Mouse (Mus musculus): ENCODE results near the gene Slc37a3. TPM values are rescaled to one million over a fixed set of nuclear protein-coding genes. Genes with fewer than 3 reads are reported as not detected.
A peak's percentile ranks its signal among the peaks of the same experiment; 100 is the strongest.

Slc37a3 gene
- 9.1 and 13.2 TPM in 2 replicates for polyA plus RNA-seq (2012; rRNA removed)

- H3K4me3 ChIP-seq (ENCODE audit: low read depth, low read length), result peak within 1 kb of the TSS; percentile 99
Observed at GRCm38 (mm10) chr6:39377311-39377827, at the start of gene Slc37a3. Slc37a3 (minus strand) TSS chr6:39377675.

GRCm38 (mm10) chr6:39426725-39427124, 49.2 kb upstream of the Slc37a3 start:
- Histone ChIP-seq H3K27ac (ENCODE audit: insufficient read depth, low read depth, low read length) (peak overlapping the region; percentile 83), H3K4me3 (ENCODE audit: low read depth, low read length) (no peak overlapping the region), H3K36me3 (ENCODE audit: control insufficient read depth, insufficient read depth, low read length) (no peaks in the 10 kb centered on the region), H3K4me1 (ENCODE audit: control insufficient read depth, insufficient read depth, insufficient read length, low read length) (peaks cover 18% of the 10 kb centered on the region; the same call in 1 of the 2 replicates), H3K27me3 (ENCODE audit: control insufficient read depth, insufficient read depth, low read length) (no peaks in the 10 kb centered on the region)
- WGBS, result 60% methylated on average over 4 of the region's 4 CpGs
- TF ChIP-seq POLR2A (IDR thresholded peaks at IDR 0.05; ENCODE audit: low read depth, low read length), result no peak
- TF ChIP-seq CTCF (IDR thresholded peaks at IDR 0.05; ENCODE audit: extremely low read depth, insufficient read length, insufficient replicate concordance, low read depth, low read length), result no peak

More at GRCm38 (mm10) chr6:39377311-39377827, at the start of gene Slc37a3:
- H3K27ac ChIP-seq (ENCODE audit: insufficient read depth, low read depth, low read length), result no peak within 1 kb of the TSS
- under 1% methylated on average over 43 of the region's 43 CpGs for WGBS
- peaks cover 5% of the 10 kb centered on the region for H3K4me1 ChIP-seq (ENCODE audit: control insufficient read depth, insufficient read depth, insufficient read length, low read length)
- H3K36me3 ChIP-seq (ENCODE audit: control insufficient read depth, insufficient read depth, low read length), result no peaks in the 10 kb centered on the region
- H3K27me3 ChIP-seq (ENCODE audit: control insufficient read depth, insufficient read depth, low read length), result no peaks in the 10 kb centered on the region
- TF ChIP-seq POLR2A (IDR thresholded peaks at IDR 0.05; ENCODE audit: low read depth, low read length) (peak; percentile 72), CTCF (IDR thresholded peaks at IDR 0.05; ENCODE audit: extremely low read depth, insufficient read length, insufficient replicate concordance, low read depth, low read length) (no peak)

GRCm38 (mm10) chr6:39425181-39425580, 47.7 kb upstream of the Slc37a3 start:
- WGBS, result 26% methylated on average over 2 of the region's 2 CpGs
- H3K4me3 ChIP-seq (ENCODE audit: low read depth, low read length), result no peak overlapping the region
- H3K27ac ChIP-seq (ENCODE audit: insufficient read depth, low read depth, low read length), result peak overlapping the region; percentile 66
- H3K4me1 ChIP-seq (ENCODE audit: control insufficient read depth, insufficient read depth, insufficient read length, low read length), result peaks cover 24% of the 10 kb centered on the region; the same call in 1 of the 2 replicates
- H3K27me3 ChIP-seq (ENCODE audit: control insufficient read depth, insufficient read depth, low read length), result no peaks in the 10 kb centered on the region
- no peak for TF ChIP-seq POLR2A (IDR thresholded peaks at IDR 0.05; ENCODE audit: low read depth, low read length)
- TF ChIP-seq CTCF (IDR thresholded peaks at IDR 0.05; ENCODE audit: extremely low read depth, insufficient read length, insufficient replicate concordance, low read depth, low read length), result no peak
- H3K36me3 ChIP-seq (ENCODE audit: control insufficient read depth, insufficient read depth, low read length), result no peaks in the 10 kb centered on the region

GRCm38 (mm10) chr6:39423686-39424085, 46.2 kb upstream of the Slc37a3 start:
- TF ChIP-seq CTCF (IDR thresholded peaks at IDR 0.05; ENCODE audit: extremely low read depth, insufficient read length, insufficient replicate concordance, low read depth, low read length) (no peak), POLR2A (IDR thresholded peaks at IDR 0.05; ENCODE audit: low read depth, low read length) (no peak)
- Histone ChIP-seq H3K4me1 (ENCODE audit: control insufficient read depth, insufficient read depth, insufficient read length, low read length) (peaks cover 18% of the 10 kb centered on the region; the same call in 1 of the 2 replicates), H3K4me3 (ENCODE audit: low read depth, low read length) (no peak overlapping the region), H3K36me3 (ENCODE audit: control insufficient read depth, insufficient read depth, low read length) (no peaks in the 10 kb centered on the region), H3K27me3 (ENCODE audit: control insufficient read depth, insufficient read depth, low read length) (no peaks in the 10 kb centered on the region), H3K27ac (ENCODE audit: insufficient read depth, low read depth, low read length) (no peak overlapping the region)
- 87% methylated on average over 7 of the region's 7 CpGs for WGBS

GRCm38 (mm10) chr6:39423130-39423551, 45.7 kb upstream of the Slc37a3 start:
- H3K27ac ChIP-seq (ENCODE audit: insufficient read depth, low read depth, low read length), result no peak overlapping the region; the same call in 1 of the 2 replicates
- 51% methylated on average over 6 of the region's 6 CpGs for WGBS

GRCm38 (mm10) chr6:39420867-39421266, 43.4 kb upstream of the Slc37a3 start:
- 52% methylated on average over 4 of the region's 4 CpGs for WGBS
- Histone ChIP-seq H3K4me3 (ENCODE audit: low read depth, low read length) (no peak overlapping the region; the same call in 1 of the 2 replicates), H3K4me1 (ENCODE audit: control insufficient read depth, insufficient read depth, insufficient read length, low read length) (peaks cover 9% of the 10 kb centered on the region; the same call in 1 of the 2 replicates), H3K27ac (ENCODE audit: insufficient read depth, low read depth, low read length) (peak overlapping the region; percentile 83; the same call in 1 of the 2 replicates), H3K36me3 (ENCODE audit: control insufficient read depth, insufficient read depth, low read length) (no peaks in the 10 kb centered on the region), H3K27me3 (ENCODE audit: control insufficient read depth, insufficient read depth, low read length) (no peaks in the 10 kb centered on the region)
- TF ChIP-seq CTCF (IDR thresholded peaks at IDR 0.05; ENCODE audit: extremely low read depth, insufficient read length, insufficient replicate concordance, low read depth, low read length), result no peak

More at GRCm38 (mm10) chr6:39423130-39423551, 45.7 kb upstream of the Slc37a3 start:
- Histone ChIP-seq H3K4me1 (ENCODE audit: control insufficient read depth, insufficient read depth, insufficient read length, low read length) (peaks cover 17% of the 10 kb centered on the region; the same call in 1 of the 2 replicates), H3K36me3 (ENCODE audit: control insufficient read depth, insufficient read depth, low read length) (no peaks in the 10 kb centered on the region), H3K27me3 (ENCODE audit: control insufficient read depth, insufficient read depth, low read length) (no peaks in the 10 kb centered on the region), H3K4me3 (ENCODE audit: low read depth, low read length) (no peak overlapping the region)
- TF ChIP-seq CTCF (IDR thresholded peaks at IDR 0.05; ENCODE audit: extremely low read depth, insufficient read length, insufficient replicate concordance, low read depth, low read length) (no peak), POLR2A (IDR thresholded peaks at IDR 0.05; ENCODE audit: low read depth, low read length) (no peak)

- H3K27me3 ChIP-seq (ENCODE audit: control insufficient read depth, insufficient read depth, low read length), result no peaks in the 10 kb centered on the region
- TF ChIP-seq POLR2A (IDR thresholded peaks at IDR 0.05; ENCODE audit: low read depth, low read length) (peak; percentile 70), CTCF (IDR thresholded peaks at IDR 0.05; ENCODE audit: extremely low read depth, insufficient read length, insufficient replicate concordance, low read depth, low read length) (no peak)
- 0 out of 2 replicates have a peak, but pooled peaks cover under 1% of the 10 kb centered on the region for H3K36me3 ChIP-seq (ENCODE audit: control insufficient read depth, insufficient read depth, low read length)
- WGBS, result under 1% methylated on average over 82 of the region's 82 CpGs
- peak within 1 kb of the TSS; percentile 97 for H3K4me3 ChIP-seq (ENCODE audit: low read depth, low read length)
- H3K4me1 ChIP-seq (ENCODE audit: control insufficient read depth, insufficient read depth, insufficient read length, low read length), result peaks cover 8% of the 10 kb centered on the region; the same call in 1 of the 2 replicates
- peak within 1 kb of the TSS; percentile 83 for H3K27ac ChIP-seq (ENCODE audit: insufficient read depth, low read depth, low read length)
Observed at GRCm38 (mm10) chr6:39419851-39420721, 42.6 kb upstream of the Slc37a3 start, which contains the start of gene Mkrn1. Mkrn1 (minus strand) TSS chr6:39420462.
